Mouse (Mus musculus) stomach, embryonic 14.5 days (tissue): Measurements from ENCODE around the gene Asf1b. TPM values are rescaled to one million over a fixed set of nuclear protein-coding genes. Genes with fewer than 3 reads are reported as not detected.
A peak's percentile ranks its signal among the peaks of the same experiment; 100 is the strongest.

Experiments
- ATAC-seq: fragments of 200-750 bp; cut with Nextera tagmentation; 2 replicates; pipeline ENCODE4 v1.8.0; 2017; ENCODE audit warnings: low read depth, moderate TSS enrichment; ENCODE audit not compliant: insufficient number of reproducible peaks, insufficient read depth, low FRiP score
- H3K27ac ChIP-seq: fragments of 300-500 bp; sonication (generic); 2 replicates; pipeline ENCODE4 v1.5.1; 2014; ENCODE audit warnings: mild to moderate bottlenecking, low read length, moderate library complexity, mixed read lengths
- H3K27me3 ChIP-seq: fragments of 300-500 bp; sonication (generic); 2 replicates; pipeline ENCODE4 v1.6.1; 2014; ENCODE audit warnings: low read length, control low read depth, mixed read lengths; ENCODE audit not compliant: control insufficient read depth, insufficient read depth
- H3K36me3 ChIP-seq: fragments of 300-500 bp; sonication (generic); 2 replicates; pipeline ENCODE4 v1.6.1; 2014; ENCODE audit warnings: mild to moderate bottlenecking, control low read depth, low read length, moderate library complexity, mixed read lengths; ENCODE audit not compliant: control insufficient read depth, insufficient read depth
- H3K4me1 ChIP-seq: fragments of 300-500 bp; sonication (generic); 2 replicates; pipeline ENCODE4 v1.6.1; 2014; ENCODE audit warnings: low read length, control low read depth, mixed read lengths; ENCODE audit not compliant: control insufficient read depth, insufficient read depth
- H3K4me2 ChIP-seq: fragments of 300-500 bp; sonication (generic); replicated peaks from 2 replicates; pipeline ENCODE4 v1.6.1; 2014; ENCODE audit warnings: low read depth, low read length, control low read depth
- H3K4me3 ChIP-seq: fragments of 300-500 bp; sonication (generic); 2 replicates; pipeline ENCODE4 v1.5.1; 2014; ENCODE audit warnings: low read depth, low read length, control low read depth
- H3K9ac ChIP-seq: fragments of 300-500 bp; sonication (generic); replicated peaks from 2 replicates; pipeline ENCODE4 v1.6.1; 2014; ENCODE audit warnings: low read depth, mild to moderate bottlenecking, control low read depth, low read length, moderate library complexity, mixed read lengths
- H3K9me3 ChIP-seq: fragments of 300-500 bp; sonication (generic); 2 replicates; pipeline ENCODE4 v1.6.1; 2016; ENCODE audit warnings: low read depth, low read length, control low read depth; ENCODE audit not compliant: control insufficient read depth
- WGBS: fragments of 180-500 bp; shearing (Covaris S2); extraction: QIAGEN DNeasy Blood & Tissue Kit; methylation state at CpG from one replicate; pipeline ENCODE4 v1.1.7; 2014; 5-methylcytosine and 5-hydroxymethylcytosine counted together
- polyA plus RNA-seq: library from polyadenylated mRNA; unstranded; fragments of >200 nt; fragmentation: Nextera tagmentation; extraction: Ambion mirVana; gene quantifications from 2 replicates; pipeline ENCODE4 v1.2.1, GENCODE M21; 2014

The Asf1b gene
- polyA plus RNA-seq, 1 experiment from 2014 or later: 58.2 TPM

DNA sequence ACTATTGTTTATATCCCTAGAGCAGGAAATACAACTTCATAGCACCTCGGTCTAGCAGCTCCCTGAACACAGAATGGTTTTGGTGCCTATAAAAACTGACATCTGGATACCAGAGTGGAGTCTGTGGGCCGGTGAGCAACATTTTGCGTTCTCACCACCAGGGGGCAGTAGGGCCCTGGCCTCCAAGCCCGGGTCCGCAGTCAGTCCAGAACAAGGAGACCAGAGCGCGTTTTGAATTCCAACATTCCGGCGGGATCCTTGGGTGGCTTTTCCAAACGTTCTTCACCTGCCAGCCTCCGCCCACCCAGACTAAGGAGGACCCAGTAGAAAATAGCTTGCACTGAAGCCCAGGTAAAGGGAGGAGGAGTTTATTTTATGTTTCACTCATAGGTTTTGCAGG lies 54.6 kb downstream of the Asf1b start:
- WGBS: under 1% methylated on average over 11 of the region's 11 CpGs
- Histone ChIP-seq H3K4me2 (peak overlapping the region; percentile 92; the same call in 1 of the 2 replicates), H3K36me3 (no peaks in the 10 kb centered on the region), H3K4me3 (no peak overlapping the region), H3K27ac (no peak overlapping the region), H3K4me1 (peaks cover 16% of the 10 kb centered on the region), H3K9ac (no peak overlapping the region), H3K27me3 (peaks cover 28% of the 10 kb centered on the region), H3K9me3 (no peaks in the 10 kb centered on the region)
- peak; percentile 30; the same call in 1 of the 2 replicates for ATAC-seq

- Histone ChIP-seq H3K27me3 (peaks cover 28% of the 10 kb centered on the region), H3K4me2 (peak overlapping the region; percentile 92), H3K27ac (no peak overlapping the region), H3K4me3 (peak overlapping the region; percentile 49), H3K36me3 (no peaks in the 10 kb centered on the region), H3K9me3 (no peaks in the 10 kb centered on the region), H3K9ac (peak overlapping the region; percentile 18; the same call in 1 of the 2 replicates), H3K4me1 (peaks cover 13% of the 10 kb centered on the region)
- ATAC-seq: peak; percentile 44
- WGBS: 2% methylated on average over 83 of the region's 83 CpGs
Measured at GRCm38 (mm10) chr8:84010625-84011611, 55.6 kb downstream of the Asf1b start.

DNA sequence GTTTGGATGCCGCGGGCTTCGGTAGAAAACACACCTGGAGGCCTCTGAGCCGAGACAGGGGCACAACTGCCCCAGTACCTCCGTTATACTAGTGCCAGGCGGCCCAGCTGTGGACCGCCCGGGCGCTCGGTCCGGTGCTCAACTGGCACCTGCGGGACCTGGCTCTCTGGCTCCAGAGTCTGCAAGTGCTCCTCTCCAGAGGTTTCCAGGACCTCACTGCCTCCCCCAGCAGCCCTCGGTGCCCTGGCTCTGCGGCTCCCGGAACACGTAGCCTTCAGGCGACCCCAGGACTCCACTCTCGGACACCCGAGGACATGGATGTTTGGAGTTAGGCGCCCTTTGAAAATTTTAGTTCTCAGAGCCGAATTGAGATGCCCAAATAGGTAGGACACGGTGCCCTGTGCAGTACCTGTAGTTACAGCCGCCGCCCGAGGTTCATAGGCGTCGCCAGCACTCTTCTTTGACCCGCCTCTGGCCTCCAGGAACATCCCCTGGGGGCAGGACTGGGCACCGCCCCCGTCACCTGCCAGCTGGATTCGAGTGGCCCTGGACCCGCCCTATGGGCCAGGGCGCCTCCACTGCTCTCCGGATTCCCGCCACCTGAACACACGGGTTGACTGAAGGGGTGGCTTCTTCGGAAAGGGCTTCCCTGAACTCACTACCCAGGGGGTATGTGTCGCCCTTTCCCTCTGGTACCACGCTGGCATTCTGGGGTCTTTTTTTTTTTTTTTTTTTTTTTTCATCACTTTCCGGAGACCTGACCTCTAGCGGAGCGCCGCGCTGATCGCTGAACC lies 56.6 kb downstream of the Asf1b start, which contains the start of gene 2210011C24Rik:
Gene 2210011C24Rik, minus strand, starts transcription at position 467 of the 794 bp plus-strand sequence.
- Histone ChIP-seq H3K9me3 (no peaks in the 10 kb centered on the region), H3K27me3 (peaks cover 28% of the 10 kb centered on the region), H3K36me3 (no peaks in the 10 kb centered on the region), H3K4me1 (peaks cover 13% of the 10 kb centered on the region), H3K4me2 (peak within 1 kb of the TSS; percentile 92), H3K27ac (no peak within 1 kb of the TSS), H3K9ac (peak within 1 kb of the TSS; percentile 18; the same call in 1 of the 2 replicates), H3K4me3 (peak within 1 kb of the TSS; percentile 49)
- no peak; the same call in 1 of the 2 replicates for ATAC-seq
- under 1% methylated on average over 45 of the region's 45 CpGs for whole genome bisulfite sequencing

DNA sequence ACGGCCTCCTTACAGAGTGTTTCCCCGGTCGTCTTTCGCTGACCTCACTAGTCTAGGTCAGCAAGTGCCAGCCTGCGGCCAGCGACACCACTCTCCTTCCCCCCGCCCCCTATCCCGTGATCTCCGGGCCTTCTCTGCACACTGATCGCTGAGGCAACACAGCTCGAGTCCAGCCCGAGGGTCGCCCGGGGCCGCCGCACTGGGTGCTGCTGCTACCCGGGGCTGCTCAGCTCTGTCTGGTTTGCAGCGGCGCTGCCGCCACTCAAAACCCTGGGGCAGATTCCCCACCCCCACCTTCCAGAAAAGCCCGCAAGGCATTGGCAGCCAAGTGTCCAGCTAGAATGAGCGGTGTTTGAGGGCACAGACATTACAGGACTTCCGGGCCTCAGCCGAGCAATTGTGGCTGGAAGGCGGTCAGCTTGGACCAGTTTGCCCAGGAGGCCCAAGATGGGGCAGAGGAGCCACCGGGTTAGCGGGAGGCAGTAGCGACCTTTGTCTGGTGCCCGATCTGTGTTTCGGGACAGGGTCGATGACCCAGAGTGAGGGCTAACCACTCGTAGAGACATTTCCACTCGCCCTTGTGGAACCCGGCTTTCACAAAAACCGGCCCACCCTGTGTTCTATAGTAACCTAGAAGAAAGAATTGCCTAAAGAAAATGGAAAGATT lies 57.3 kb downstream of the Asf1b start:
- ATAC-seq: no peak
- Histone ChIP-seq H3K9me3 (no peaks in the 10 kb centered on the region), H3K9ac (no peak overlapping the region), H3K4me3 (peak overlapping the region; percentile 49), H3K27me3 (peaks cover 28% of the 10 kb centered on the region), H3K4me1 (peaks cover 13% of the 10 kb centered on the region), H3K4me2 (peak overlapping the region; percentile 92), H3K27ac (no peak overlapping the region), H3K36me3 (no peaks in the 10 kb centered on the region)
- 13% methylated on average over 35 of the region's 35 CpGs for WGBS

DNA sequence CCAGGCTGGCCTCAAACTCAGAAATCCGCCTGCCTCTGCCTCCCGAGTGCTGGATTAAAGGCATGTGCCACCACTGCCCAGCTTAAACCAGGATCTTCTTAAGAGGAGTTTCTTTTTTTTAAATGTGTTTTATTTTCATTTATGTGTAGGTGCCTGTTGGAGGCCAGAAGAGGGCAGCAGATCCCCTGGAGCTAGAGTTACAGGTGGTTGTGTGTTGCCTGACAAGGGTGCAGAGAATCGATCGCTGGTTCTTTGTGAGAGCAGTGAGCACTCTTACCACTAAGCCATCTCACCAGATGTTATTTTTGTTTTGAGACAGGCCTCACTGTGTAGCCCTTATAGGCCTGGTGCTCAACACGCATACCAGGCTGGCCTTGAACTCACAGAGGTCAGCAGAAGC lies 60.5 kb downstream of the Asf1b start:
- Histone ChIP-seq H3K27me3 (peaks cover 20% of the 10 kb centered on the region), H3K4me3 (no peak overlapping the region), H3K4me1 (peaks cover 13% of the 10 kb centered on the region), H3K4me2 (no peak overlapping the region), H3K36me3 (no peaks in the 10 kb centered on the region), H3K9ac (no peak overlapping the region), H3K27ac (no peak overlapping the region), H3K9me3 (no peaks in the 10 kb centered on the region)
- ATAC-seq: no peak
- 88% methylated on average over 5 of the region's 5 CpGs for WGBS

- no peak for ATAC-seq
- 76% methylated on average over 9 of the region's 9 CpGs for WGBS
- H3K4me1 ChIP-seq: peaks cover 23% of the 10 kb centered on the region
- H3K9ac ChIP-seq: no peak overlapping the region
- H3K9me3 ChIP-seq: no peaks in the 10 kb centered on the region
- H3K36me3 ChIP-seq: no peaks in the 10 kb centered on the region
- no peak overlapping the region for H3K4me3 ChIP-seq
- no peak overlapping the region for H3K27ac ChIP-seq
- H3K27me3 ChIP-seq: no peaks in the 10 kb centered on the region
- no peak overlapping the region for H3K4me2 ChIP-seq
Measured at GRCm38 (mm10) chr8:84019738-84020137, 64.4 kb downstream of the Asf1b start.
